Mouse (Mus musculus) ES-Bruce4 (cell line): ENCODE measurements at regions not wholly inside any gene's neighbourhood (a gene's known extent, or its start where the extent isn't known, plus 50 kb on each side); places are given as distances from the start of the nearest gene placed in this dataset.

Source experiments
- CTCF ChIP-seq: IDR thresholded peaks from one replicate; pipeline ENCODE4 v1.8.1; 2011; ENCODE audit warnings: low read depth, low read length
- EP300 ChIP-seq: IDR thresholded peaks from 2 replicates; pipeline ENCODE4 v1.6.1; 2011; ENCODE audit warnings: low read depth, low read length; ENCODE audit not compliant: insufficient read depth
- POLR2A ChIP-seq: IDR thresholded peaks from one replicate; pipeline ENCODE4 v1.8.1; 2011; ENCODE audit warnings: low read length; ENCODE audit not compliant: insufficient read depth

GRCm38 (mm10) chr10:111593280-111593679, 87.2 kb downstream of the Phlda1 start:
- TF ChIP-seq POLR2A: no peak
- no peak for TF ChIP-seq CTCF
- no peak for TF ChIP-seq EP300
